Mouse (Mus musculus) spleen, adult 2 months (tissue): Measurements from ENCODE around the gene Lep.

ENCODE experiments used
- CTCF ChIP-seq: fragments of 200-500 bp; IDR thresholded peaks from 2 replicates; pipeline ENCODE4 v1.5.1; 2011; ENCODE audit warnings: mild to moderate bottlenecking, inconsistent platforms; ENCODE audit not compliant: insufficient read depth, insufficient read length, insufficient replicate concordance; ENCODE audit errors: extremely low read depth
- POLR2A ChIP-seq: fragments of 200-500 bp; IDR thresholded peaks from 2 replicates; pipeline ENCODE4 v1.6.1; 2011; ENCODE audit warnings: low read depth, low read length, inconsistent platforms

- TF ChIP-seq POLR2A: no peak
- TF ChIP-seq CTCF: no peak
Observed at GRCm38 (mm10) chr6:29115756-29116155, 55.7 kb downstream of the Lep start.
